Mouse (Mus musculus): Measurements from ENCODE around the gene Nr2c2. TPM values are rescaled to one million over a fixed set of nuclear protein-coding genes. Genes with fewer than 3 reads are reported as not detected.

Nr2c2 gene
- total RNA-seq, 2 experiments from 2014 or later: 40.5 to 43.0 TPM

DNA sequence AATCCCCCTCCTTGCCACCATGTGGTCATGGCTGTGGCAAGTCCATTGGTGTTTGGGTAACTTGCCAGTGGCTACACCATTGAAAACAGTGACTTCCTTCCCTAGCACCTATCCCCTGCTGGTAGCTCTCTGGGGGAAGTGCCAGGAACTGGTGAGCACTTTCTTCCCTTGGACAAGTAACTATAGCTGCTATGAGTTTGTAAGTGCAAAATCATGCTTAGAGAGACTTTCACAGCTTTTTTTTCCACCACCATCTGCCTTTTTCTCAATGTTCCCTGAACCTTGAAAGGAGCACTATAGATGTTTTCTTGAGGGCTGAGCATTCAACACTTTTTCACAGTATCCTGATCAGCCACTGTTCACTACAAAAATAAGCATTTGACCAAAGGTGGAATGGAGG is 33.4 kb downstream of the Nr2c2 start:
- ATAC-seq (ENCODE audit: poor library complexity, severe bottlenecking): no peak

- peak; percentile 88 for ATAC-seq (ENCODE audit: poor library complexity, severe bottlenecking)
Measured at GRCm38 (mm10) chr6:92126861-92127468, 35.8 kb downstream of the Nr2c2 start.

DNA sequence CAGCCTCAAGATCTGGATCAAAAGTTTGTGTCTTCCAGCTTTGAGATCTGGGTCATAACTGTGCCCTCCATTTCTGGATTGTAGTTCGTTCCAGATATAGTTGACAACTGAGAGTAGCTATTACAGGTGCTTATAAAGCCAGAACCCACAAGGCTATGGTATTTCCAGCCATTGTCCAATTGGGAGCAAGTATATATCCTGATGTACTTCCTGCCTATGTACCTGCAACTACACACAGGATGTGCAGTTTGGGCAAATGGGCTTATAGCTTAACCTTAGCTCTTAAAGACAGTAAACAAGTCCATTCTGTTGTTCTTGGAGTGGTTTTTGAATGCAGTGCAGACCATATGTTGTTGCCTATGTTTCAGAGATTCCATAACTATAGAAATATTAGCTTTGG is 40.3 kb downstream of the Nr2c2 start:
- ATAC-seq (ENCODE audit: poor library complexity, severe bottlenecking): no peak

DNA sequence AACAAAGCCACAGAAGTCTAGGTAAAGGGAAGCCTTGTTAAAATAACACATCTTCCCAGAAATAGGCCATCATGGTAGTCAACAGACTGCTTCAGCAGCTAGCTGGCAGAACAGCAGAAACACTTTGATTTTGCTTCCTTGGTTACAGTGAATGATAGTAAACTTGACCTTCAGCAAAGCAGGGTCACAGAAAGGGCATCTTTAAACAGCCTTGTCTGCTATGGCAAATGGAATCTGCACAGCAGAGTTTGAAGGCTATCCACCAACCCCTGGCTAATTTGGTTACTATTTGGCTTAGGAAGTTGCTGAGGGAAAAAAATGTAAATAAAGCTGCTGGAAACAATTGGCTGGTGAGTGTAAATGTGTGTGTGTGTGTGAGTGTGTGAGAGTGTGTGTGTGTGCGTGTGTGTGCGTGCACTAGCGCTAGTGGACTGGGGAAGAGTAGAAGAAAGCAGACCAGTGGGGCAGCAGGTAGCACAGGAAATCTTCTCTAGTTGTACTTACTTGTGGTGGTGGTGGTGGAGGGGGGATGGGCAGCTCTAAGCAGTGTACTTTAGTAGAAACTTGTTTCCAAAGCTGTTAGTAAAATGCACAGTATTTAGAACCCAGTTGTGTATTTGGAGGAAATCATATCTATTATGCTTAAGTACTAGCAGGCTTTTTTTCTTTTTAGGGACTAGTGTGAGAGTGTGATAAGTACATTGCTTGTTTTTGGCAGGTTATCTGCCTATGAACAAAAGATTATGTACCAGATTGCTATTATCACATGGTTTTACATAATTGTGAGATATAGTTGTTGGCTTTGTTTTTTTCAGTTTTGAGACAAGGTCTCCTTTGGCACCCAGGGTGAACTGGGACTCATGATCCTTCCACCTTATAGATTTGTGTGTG is 41.1 kb downstream of the Nr2c2 start:
- no peak for ATAC-seq (ENCODE audit: poor library complexity, severe bottlenecking)

GRCm38 (mm10) chr6:92133617-92134016 is 42.4 kb downstream of the Nr2c2 start:
- ATAC-seq (ENCODE audit: poor library complexity, severe bottlenecking): no peak

DNA sequence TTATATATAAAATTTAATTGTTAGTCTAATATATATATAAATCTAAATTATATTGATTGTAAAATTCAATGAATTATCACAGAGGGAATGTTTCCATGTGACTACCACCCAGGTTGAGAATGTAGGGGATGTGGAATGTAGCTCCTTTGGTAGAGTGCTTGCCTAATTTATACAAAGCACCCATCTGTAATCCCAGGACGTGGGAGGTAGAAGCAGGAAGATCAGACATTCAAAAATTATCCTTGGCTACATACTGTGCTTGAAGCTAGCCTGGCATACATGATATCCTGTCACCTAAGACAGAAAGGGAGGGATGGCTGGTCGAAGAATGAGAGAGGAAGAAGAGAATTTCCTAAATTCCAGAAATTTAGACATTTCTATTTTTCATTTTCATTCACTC is 45.2 kb downstream of the Nr2c2 start:
- no peak for ATAC-seq (ENCODE audit: poor library complexity, severe bottlenecking)

- no peak for ATAC-seq (ENCODE audit: poor library complexity, severe bottlenecking)
Measured at GRCm38 (mm10) chr6:92145881-92146280, 54.7 kb downstream of the Nr2c2 start.

DNA sequence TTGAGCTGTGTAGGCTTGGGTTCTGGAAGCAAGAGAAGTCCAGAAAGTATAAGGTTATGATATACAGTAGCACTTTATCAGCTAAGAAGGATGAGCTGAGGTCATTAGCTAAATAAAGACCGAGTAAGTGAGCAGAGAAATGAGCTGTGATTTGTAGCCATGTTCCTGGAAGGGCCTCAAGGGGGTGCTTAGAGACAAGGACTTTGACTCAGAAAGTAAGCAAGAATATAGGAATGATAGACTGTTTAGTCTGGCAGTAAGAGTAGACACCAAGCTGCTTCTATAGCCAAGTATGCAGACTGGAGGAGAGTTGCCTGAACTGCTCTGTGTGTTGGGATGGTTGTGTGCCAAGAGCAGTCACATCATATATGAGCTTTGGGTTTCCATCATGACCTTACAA is 62.6 kb downstream of the Nr2c2 start:
- no peak for ATAC-seq (ENCODE audit: poor library complexity, severe bottlenecking)

GRCm38 (mm10) chr6:92158801-92159200 is 67.6 kb downstream of the Nr2c2 start:
- ATAC-seq (ENCODE audit: poor library complexity, severe bottlenecking): no peak

- no peak for ATAC-seq (ENCODE audit: poor library complexity, severe bottlenecking)
Measured at GRCm38 (mm10) chr6:92162724-92163123, 71.5 kb downstream of the Nr2c2 start.

GRCm38 (mm10) chr6:92176450-92176849 is 85.3 kb downstream of the Nr2c2 start:
- ATAC-seq (ENCODE audit: poor library complexity, severe bottlenecking): no peak

DNA sequence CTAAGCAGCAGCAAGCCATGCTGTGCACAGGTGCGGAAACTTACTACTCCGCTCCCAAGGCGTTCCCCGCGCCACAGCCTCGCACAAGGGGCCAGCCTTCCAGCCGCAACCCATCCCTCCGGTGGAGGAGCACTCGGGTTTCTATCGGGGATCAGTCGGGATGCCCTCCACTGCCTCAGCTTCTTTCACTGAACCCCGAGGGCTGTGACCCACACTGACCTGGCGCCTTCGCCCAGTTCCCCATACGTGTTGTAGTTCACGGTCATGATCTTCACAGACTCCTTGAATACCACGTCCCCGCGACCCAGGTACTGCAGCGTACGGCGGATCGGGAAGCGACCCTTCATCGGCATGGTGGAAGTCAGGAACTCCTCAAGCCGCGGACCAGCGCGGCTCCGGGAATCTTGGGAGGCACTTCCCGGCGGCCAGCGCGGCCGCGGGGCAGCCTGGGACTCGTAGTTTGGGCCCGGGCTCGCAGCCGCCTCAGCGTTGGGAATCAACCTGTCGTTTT is 92.5 kb downstream of the Nr2c2 start, which contains the start of gene Mrps25:
Gene Mrps25 (minus strand): TSS at position 413 of the 511 bp plus-strand sequence.
- ATAC-seq (ENCODE audit: poor library complexity, severe bottlenecking): peak; percentile 86

DNA sequence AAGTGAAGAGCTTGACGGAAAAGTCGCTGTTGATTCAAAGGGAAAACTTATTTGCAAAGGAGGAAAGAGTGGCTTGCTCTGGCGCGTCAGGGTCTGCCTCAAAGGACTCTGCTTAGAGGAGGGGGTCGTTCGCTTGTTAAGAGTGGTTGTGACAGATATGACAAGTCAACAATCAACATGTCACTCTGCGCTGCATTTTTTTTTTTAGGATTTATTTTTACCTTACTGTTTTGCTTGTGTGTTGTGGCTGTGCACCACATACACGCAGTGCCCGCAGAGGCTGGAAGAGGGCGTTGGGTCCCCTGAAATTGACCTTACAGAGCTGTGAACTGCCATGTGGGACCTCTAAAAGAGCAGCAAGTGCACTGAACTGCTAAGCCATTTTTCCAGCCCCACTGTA is 93.0 kb downstream of the Nr2c2 start:
- peak; percentile 47 for ATAC-seq (ENCODE audit: poor library complexity, severe bottlenecking)

GRCm38 (mm10) chr6:92199414-92199813 is 108.2 kb downstream of the Nr2c2 start:
- ATAC-seq (ENCODE audit: poor library complexity, severe bottlenecking): peak; percentile 75

DNA sequence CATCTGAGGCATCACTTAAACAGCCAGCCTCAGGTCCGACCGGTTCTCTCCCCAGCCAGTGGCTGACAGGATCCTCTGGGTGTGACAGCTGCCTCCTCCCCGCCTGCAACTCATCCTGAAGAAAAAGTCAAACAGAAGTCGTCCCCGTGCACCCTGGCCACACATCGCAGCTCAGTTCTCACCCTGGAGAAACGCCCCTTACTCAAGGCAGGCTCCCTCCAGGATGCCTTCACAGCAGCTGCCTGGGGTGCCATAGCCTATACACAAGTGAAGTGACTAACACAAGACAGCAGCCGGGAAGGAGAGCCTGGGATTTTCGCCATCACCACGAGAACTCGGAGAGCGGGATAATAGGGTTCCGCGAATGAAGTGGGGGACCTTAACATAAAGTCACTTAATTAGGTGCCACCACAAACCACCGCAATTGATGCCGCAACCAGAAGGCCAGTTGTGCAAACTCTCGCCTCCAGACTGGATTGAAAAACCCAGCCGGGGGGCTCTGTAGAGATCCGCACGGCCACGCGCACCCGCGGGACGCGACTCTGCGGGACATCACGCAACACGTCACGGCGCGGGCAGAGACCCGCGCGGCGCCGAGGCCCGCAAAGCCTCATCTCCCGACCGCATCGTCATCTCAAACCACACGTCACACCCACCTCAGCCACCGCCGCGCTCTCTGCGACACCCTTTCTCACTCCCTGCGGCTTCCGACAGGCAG is 123.0 kb downstream of the Nr2c2 start:
- ATAC-seq (ENCODE audit: poor library complexity, severe bottlenecking): peak; percentile 62

- ATAC-seq (ENCODE audit: poor library complexity, severe bottlenecking): peak; percentile 99
Measured at GRCm38 (mm10) chr6:92214773-92215449, 123.7 kb downstream of the Nr2c2 start, which contains the start of gene Rbsn. Rbsn (minus strand) TSS chr6:92214925.

- no peak for ATAC-seq (ENCODE audit: poor library complexity, severe bottlenecking)
Measured at GRCm38 (mm10) chr6:92219445-92219844, 128.3 kb downstream of the Nr2c2 start.

- ATAC-seq (ENCODE audit: poor library complexity, severe bottlenecking): no peak
Measured at GRCm38 (mm10) chr6:92221604-92222003, 130.4 kb downstream of the Nr2c2 start.

DNA sequence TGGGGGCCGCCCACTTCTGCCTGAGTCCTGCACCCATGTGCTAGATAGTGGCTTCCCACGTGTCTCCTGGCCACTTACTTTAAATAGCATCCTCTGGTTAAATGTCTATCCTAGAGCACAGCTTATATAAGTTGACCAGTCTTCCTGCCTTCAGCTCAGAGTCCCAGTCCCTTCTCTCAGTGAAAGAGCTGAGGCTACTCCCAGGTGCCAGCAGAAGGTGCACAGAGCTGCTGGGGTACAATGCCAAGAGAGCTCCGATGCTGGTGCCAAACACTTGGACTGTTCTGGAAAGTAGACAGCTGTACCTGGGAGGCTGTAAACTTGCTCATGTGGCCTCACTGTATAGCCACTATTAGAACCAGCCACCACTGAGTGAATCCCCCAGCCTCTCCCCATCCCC is 130.8 kb downstream of the Nr2c2 start:
- ATAC-seq (ENCODE audit: poor library complexity, severe bottlenecking): no peak

All from megakaryocyte, adult 5-6 weeks (primary cell).